Mouse (Mus musculus) spleen, adult 2 months (tissue): Measurements from ENCODE around the gene Plekhg6.

ENCODE experiments used
- CTCF ChIP-seq: fragments of 200-500 bp; IDR thresholded peaks from 2 replicates; pipeline ENCODE4 v1.5.1; 2011; ENCODE audit warnings: mild to moderate bottlenecking, inconsistent platforms; ENCODE audit not compliant: insufficient read depth, insufficient read length, insufficient replicate concordance; ENCODE audit errors: extremely low read depth
- POLR2A ChIP-seq: fragments of 200-500 bp; IDR thresholded peaks from 2 replicates; pipeline ENCODE4 v1.6.1; 2011; ENCODE audit warnings: low read depth, low read length, inconsistent platforms

GRCm38 (mm10) chr6:125344084-125344483, 36.5 kb downstream of the Plekhg6 start:
- no peak for TF ChIP-seq CTCF
- TF ChIP-seq POLR2A = no peak
